Mouse (Mus musculus) layer of hippocampus, postnatal 36 days (tissue): Measurements from ENCODE around the gene 1700018F24Rik. TPM values are rescaled to one million over a fixed set of nuclear protein-coding genes. Genes with fewer than 3 reads are reported as not detected.
"Not testable (repeated sequence)": the region's sequence is repeated elsewhere in the genome, so short reads cannot be mapped to it uniquely, and the experiment has no call there.

Source experiments
- DNase-seq, 2 experiments: peaks; one replicate each; pipeline ENCODE4 v3.0.0; 2022
- total RNA-seq, 2 experiments: library from RNA; stranded (reverse); gene quantifications; 2 replicates each; pipeline ENCODE4 v1.2.3; 2021

Gene 1700018F24Rik
- total RNA-seq: not detected

GRCm38 (mm10) chr5:145042690-145043089, at the start of gene 1700018F24Rik:
TSS of gene 1700018F24Rik (plus strand) at chr5:145042990.
- not testable (repeated sequence) for DNase-seq

GRCm38 (mm10) chr5:144998491-144998890, 44.3 kb upstream of the 1700018F24Rik start:
- DNase-seq: no peak

DNA sequence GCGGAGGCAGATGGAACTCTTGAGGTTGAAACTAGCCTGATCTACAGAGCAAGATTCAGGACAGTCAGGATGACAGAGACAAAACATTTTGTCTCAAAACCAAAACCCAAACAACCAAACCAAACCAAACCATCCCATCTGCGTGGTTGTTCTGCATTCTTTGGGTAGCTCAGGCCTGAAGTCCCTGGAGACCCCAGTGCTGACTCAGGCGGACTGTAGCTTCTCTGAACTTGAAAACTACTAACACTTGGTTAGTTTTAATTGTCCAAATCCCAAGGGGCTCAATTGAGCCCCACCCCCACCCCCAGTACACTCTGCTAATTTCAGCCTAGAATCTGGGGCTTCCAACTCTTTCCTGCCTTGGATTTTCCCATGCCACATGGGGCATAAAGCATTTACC, 39.4 kb upstream of the 1700018F24Rik start:
- no peak for DNase-seq

- DNase-seq: no peak
These were observed 38.3 kb upstream of the 1700018F24Rik start for GRCm38 (mm10) chr5:145004495-145004894.

GRCm38 (mm10) chr5:145005596-145005995, 37.2 kb upstream of the 1700018F24Rik start:
- DNase-seq: no peak

DNA sequence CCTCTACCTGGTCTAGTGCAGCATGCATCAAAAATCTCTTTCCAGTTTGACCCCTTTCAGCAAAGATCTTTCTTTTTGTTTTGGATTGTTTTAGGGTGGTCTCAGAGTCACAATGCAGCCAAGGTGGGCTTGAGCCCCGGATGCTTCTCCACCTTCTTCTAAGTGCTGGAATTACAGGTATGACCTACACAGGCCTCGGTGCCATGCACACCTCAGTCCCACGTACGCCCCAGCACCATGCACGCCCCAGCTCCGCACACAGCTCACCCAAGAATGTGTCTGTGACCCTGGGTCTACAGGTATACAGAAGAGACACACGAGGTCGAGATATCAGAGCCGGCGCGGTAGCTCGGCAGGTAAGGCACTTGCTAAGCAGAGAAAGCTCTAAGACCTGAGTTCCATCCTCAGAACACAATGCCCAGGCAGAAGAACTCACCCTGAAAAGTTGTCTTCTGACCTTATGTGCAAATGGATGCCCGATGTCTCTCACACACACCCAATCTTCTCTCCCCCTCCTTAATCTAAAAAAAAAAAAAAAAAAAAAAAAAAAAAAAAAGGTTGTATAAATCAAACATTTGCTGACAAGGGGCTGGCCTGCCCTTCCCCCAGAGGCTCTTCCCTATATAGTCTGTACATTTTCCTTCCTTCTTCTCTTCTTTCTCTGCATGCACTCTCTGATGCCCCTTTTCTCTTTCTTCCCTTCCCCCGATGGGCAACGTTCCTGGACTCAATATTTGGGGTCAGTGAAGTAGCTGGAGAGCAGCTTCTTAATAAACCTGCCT, 33.7 kb upstream of the 1700018F24Rik start:
- no peak for DNase-seq

- no peak for DNase-seq
These were observed 28.5 kb upstream of the 1700018F24Rik start for GRCm38 (mm10) chr5:145014278-145014677.

DNA sequence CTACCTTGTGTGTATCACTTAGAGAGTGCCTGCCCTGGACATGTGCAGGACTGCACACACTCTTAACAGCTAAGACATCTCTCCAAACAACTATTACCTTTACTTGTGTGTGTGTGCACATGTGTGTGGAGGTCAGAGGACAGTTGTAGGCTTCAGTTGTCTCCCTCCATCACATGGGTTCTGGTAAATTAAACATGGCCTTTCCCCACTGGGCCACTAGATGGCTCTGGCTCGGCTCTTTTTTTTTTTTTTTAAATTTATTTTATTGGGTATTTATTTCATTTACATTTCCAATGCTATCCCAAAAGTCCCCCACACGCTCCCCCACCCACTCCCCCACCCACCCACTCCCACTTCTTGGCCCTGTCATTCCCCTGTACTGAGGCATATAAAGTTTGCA, 26.0 kb upstream of the 1700018F24Rik start:
- not testable (repeated sequence) for DNase-seq

GRCm38 (mm10) chr5:145020254-145020653, 22.5 kb upstream of the 1700018F24Rik start:
- not testable (repeated sequence) for DNase-seq

GRCm38 (mm10) chr5:145020712-145021111, 22.1 kb upstream of the 1700018F24Rik start:
- DNase-seq: not testable (repeated sequence)

GRCm38 (mm10) chr5:145030476-145030875, 12.3 kb upstream of the 1700018F24Rik start:
- DNase-seq: not testable (repeated sequence)

DNA sequence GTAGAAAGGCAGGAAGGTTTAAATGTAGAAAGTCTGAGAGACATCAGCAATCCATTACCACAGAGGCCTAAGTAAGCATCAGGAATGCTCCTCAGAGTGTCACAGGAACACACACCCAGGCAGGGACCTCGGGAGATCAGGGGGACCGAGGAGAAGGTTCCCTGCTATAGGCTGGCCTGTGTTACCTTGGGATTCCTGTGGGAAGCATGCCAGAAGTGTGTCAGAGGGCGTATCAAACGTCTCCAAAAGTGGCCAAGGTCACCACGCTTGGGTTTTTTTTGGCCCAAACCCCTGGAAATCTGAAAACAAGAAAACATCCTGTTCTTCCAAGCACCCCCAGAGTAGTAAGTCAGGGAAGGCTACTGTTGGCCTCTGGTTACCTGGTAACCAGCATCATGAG, 10.4 kb upstream of the 1700018F24Rik start, which contains the start of gene Gm4871:
TSS of gene Gm4871 (minus strand) at position 364 of the 400 bp plus-strand sequence.
- not testable (repeated sequence) for DNase-seq

DNA sequence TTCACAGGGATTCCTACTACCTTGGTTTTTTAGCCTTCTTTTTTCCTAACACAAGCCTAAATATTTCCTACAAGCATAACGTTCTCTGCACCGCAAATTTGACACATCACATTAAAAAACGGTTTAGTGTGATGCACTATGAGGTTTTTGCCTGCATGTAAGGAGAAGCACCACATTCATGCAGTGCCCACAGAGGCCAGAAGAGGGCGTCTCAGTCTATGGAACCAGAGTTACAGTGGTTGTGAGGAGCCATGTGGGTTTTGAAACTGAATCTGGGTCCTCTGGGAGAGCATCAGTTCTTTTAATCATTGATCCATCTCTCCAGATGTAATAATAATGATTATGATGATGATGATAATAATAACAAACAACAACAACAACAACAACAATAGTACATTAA, 1.2 kb upstream of the 1700018F24Rik start:
- no peak for DNase-seq

DNA sequence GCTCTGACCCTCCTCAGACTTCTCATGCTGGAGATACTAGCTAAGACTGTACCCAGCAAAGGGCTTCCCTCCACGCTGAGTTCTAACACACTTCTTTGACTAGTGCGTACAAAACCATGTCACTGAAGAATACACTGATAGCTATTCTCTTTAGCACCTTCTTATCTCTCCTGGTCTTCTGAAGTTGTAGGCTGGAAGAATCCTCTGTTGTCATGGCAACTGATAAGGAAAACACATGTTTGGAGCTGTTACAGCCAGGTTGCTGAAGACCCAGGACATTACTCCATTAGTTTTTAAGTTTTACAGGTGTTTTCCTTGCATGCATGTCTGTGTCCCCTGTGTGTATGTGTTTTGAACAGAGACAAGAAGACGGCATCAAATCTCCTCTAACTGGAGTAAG, 11.4 kb downstream of the 1700018F24Rik start:
- DNase-seq: not testable (repeated sequence)

DNA sequence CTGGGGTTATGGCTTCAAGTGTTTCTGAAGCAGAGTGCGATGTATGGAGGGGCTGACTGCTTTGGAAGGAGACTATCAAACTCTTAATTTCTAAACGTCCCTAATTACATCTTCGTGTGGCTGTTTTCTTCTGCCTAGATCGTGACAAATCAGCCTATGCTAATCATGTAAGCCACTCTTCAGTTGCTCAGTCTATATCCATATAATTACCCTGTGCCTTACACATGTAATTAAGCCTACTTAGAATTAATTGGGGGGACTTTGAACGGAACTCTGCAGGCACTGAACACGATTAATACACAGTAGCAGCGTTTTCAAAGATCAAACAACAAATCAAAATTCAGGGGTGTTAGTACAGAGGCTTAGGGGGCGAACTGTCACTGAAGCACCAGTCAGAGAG, 15.1 kb downstream of the 1700018F24Rik start:
- DNase-seq: no peak

DNA sequence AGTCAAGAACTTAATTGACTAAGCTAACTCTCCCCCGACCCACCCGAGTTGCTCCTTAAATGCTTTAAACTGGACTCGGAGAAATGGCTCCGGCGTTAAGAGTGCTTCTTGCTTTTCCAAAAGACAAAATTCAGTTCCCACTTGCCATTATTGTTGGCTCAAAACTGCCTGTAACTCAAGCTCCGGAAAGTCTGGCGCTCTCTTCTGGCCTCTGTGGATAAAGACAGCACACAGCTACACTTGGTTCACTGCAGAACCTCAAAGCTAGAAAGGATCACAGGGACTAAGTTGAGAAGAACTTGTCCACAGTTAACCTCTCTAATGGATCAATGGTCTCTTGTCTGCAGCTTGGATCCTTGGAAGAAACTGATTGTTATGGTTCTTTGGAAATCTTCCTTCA, 15.9 kb downstream of the 1700018F24Rik start:
- DNase-seq: no peak

GRCm38 (mm10) chr5:145059524-145059923, 16.7 kb downstream of the 1700018F24Rik start:
- DNase-seq: no peak

- no peak for DNase-seq
These were observed 22.1 kb downstream of the 1700018F24Rik start for GRCm38 (mm10) chr5:145064765-145065340.

- no peak for DNase-seq
These were observed 26.1 kb downstream of the 1700018F24Rik start for GRCm38 (mm10) chr5:145068863-145069262.

- DNase-seq: peak; percentile 59 to 73
These were observed 26.9 kb downstream of the 1700018F24Rik start for GRCm38 (mm10) chr5:145069707-145070106.

DNA sequence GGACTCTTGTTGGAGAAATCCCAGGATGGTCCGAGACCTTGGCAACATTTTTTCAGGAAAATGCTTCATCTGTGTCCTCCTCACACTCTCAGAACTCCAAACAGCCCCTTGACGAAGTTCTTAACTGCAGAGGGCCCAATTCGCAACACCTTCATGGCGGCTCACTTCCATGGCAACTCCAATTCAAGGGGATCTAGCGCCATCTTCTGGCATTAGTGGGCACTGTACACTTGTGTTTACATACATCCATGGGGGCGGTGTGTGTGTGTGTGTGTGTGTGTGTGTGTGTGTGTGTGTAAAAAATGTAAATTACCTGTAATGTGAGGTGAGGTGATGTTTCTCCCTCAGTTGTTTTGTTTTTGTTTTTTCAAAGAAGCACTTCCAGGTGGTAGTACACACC, 28.6 kb downstream of the 1700018F24Rik start:
- DNase-seq: no peak

- DNase-seq: no peak
These were observed 32.3 kb downstream of the 1700018F24Rik start for GRCm38 (mm10) chr5:145075081-145075480.

DNA sequence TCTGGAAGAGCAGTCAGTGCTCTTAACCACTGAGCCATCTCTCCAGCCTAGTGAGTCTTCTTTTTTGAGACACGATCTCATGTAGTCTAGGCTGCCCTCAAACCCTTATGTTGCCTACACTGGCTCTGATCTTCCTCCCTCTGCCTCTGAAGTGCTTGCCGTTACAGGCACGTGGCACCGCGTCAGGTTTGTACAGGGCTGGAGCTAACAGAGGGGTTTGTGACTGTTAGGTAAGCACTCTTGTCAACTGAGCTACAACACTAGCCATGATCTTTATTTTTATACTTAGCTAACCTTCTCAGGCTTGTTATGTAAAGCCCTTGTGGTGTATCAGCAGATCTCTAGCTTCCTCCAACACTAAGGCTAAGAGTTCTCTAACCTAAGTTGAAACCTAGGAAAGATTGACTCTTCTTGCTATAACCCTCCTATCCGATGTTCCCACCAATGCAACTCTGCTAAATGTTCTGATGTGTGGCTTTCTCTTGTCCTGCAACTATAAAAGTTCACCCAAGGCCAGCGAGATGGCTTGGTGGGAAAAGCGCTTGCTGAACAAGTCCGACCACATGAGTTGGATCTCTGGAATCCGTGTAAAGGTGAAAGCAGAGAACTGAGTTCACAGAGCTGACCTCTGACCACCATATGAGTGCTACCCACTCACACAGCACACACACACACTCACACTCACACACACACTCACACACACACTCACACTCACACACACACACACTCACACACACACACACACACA, 39.2 kb downstream of the 1700018F24Rik start:
- DNase-seq: no peak
